Mouse (Mus musculus) adrenal gland, postnatal 10 days (tissue): Measurements from ENCODE around the gene Gja8. TPM values are rescaled to one million over a fixed set of nuclear protein-coding genes. Genes with fewer than 3 reads are reported as not detected.
A peak's percentile ranks its signal among the peaks of the same experiment; 100 is the strongest.

ENCODE experiments used
- DNase-seq: peaks from one replicate; pipeline ENCODE4 v3.0.0; 2021; ENCODE audit warnings: mixed read lengths
- long read RNA-seq, 2 experiments: library from polyadenylated mRNA; stranded (forward); transcript quantifications; one replicate each; pipeline ENCODE4 v2.0.0; 2021
- total RNA-seq, 2 experiments: library from RNA; stranded (reverse); gene quantifications; 2 replicates each; pipeline ENCODE4 v1.2.3; 2021

Gene Gja8
- not detected for total RNA-seq
- long read RNA-seq, experiment 1: 0 reads
- long read RNA-seq, experiment 2: 0 reads

DNA sequence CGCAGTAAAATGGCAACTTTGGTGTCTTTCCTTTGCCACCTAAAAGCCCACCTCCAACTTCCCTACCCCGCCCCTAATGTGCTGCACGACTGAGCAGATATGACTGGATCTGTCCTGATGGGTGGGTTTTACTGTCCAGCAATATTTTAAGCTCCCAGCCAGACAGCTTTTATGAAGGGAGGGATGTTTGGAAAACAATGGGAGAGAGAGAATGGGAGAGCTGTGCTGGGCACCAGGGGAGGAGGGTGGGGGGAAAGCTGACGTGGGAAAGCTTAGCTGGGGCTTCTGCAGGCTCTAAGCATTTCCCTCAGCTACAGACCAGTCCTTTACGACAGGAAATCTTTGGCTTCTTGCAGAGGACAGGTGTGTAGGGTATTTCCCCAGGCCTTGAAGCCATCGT is at the start of gene Gja8:
TSS of gene Gja8 (minus strand) at position 101 of the 400 bp plus-strand sequence.
- no peak for DNase-seq

DNA sequence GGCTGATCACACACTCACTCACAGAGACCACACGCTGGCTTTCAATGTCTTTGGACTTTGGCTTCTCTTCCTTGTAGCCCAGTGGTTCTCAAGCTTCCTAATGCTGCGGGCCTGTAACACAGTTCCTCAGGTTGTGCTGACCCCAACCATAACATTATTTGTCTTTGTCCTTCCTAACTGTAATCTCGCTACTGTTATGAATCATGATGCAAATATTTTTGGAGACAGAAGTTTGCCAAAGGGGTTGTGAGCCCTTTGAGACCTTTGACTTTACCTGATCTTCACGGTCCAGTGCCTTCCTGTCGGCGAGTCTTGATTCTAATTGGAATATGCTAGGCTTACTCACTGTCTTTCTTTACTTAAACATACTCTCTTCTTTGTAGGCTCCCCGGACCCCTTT is 48.6 kb upstream of the Gja8 start:
- DNase-seq: no peak

DNA sequence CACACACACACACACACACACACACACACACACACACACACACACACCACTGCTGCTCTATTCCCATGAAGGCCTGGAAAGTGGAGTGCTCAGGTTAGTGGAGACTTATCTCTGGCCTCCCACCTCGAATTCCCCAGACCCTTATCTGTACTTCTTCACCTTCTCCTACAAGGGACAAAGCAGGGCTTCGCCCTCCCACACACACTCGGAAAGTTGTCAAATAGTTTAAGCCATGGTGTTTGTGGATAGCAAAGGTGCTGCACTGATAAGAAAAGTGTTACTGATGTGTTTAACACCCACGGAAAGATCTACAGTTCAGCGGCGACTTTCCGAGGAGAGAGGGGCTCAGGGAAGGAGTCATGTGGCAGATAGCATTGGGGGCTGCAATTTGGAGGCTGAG is 45.2 kb upstream of the Gja8 start:
- no peak for DNase-seq

DNA sequence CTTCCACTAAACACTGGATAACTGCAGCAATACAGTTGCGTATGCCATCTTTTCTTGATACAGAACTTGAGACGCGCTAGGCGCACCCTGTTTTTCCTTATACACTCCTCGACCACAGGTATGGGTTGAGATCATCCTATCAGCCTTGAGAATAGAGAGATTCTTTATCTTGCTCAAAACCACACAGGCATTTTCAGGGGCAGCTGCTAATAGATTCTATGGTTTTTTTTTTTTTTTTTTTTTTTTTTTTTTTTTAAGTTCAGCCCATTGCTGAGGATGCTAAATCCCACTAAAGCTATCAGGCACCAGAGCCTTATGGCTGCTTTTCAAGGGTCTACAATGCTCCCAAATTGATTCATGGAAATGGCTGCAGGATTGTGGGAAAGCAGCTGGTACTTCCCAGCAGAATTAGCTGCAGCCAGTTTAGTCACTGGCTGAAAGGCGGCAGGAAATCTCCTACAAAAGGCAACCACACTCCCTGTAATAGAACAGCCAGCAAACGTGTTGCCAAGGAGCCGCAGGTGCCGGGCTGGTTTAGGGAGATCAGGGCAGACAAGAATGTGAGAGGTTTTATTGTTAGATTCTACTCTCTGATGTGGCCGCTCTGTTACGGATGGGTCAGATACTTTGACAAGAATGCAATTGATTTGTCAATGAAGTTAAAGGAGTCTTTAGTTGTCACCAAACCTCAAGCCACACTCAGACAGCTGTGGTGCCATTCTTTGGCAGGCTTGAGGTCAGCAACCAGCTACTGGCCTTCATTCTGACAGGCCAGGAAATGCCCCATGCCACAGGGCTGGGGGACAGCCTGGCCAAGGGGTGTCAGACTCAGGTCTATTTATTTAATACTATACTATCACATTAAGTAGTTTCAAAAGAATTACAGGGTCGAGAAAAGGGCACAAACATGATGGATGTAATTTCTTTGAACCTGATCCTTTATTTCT is 37.5 kb upstream of the Gja8 start:
- DNase-seq: no peak

DNA sequence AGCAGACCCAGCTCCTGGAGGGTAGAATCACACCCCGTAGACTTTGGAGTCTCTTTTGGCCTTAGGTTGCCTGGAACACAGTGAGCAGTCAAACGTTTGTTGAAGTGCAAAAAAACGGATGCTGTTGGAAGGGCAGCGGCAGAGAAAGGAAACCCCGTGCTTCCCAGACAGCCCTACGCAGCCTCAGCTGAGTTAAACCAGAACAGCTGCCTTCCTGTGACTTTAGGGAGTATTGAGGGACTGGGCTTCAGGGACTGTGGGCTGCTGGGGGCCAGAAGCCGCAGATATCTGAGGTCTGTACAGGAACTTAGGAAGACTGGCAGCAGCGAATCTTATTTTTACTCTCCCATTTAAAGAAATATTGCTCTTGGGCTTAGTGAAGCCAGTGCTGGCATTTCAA is 34.8 kb upstream of the Gja8 start:
- no peak for DNase-seq

DNA sequence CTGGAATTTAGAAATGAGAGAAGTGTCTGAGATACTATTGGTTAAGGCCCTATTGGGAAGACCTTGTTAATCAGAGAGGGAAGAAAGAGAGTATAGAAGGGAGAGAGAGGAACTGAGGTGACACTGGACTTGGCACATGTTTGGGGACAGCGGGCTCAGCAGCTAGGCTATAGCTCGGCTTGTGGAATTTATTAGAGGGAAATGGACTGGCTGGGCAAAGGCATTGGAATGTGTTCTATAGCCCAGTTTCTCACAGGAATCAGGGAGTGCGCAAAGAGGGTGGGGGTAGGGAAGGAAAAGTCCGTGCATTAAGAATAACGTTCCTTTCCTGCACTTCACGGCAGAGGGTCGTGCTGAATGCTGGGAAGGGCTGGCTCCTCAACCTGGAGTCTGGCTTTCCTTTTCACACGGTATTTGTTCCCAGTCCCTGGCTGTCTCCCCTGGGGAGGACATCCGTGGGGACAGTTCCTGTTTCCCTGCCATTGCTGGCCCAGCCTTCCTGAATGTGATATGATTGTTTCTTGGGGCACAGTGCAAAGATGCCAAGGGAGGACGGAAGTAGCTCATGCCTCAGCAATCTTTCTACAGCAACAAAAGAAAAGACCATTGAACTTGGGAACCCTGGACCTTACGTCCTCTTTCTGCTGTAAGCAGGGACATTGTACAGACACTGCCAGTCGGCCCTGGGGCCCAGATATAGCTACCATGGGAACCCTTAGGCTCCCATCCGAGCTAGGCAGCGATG is 27.8 kb upstream of the Gja8 start:
- DNase-seq: peak; percentile 44

DNA sequence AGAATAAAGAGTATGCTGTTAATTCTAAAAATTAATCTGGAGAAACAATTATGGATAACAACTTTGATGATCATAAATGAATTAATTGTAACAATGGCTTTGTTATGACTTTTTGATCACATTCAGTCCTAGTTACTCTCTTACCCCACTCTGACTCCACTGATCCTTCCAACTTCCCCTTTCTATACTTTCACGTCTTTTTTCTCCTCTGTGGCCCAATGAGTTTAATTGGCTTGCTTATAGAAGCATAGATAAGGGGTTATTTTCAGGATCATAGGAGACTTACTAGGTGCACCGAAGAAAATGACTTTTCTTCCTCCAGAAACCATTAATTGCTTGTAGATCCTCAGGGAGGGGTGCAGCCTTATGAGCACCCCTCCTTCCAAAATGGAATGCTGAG is 16.9 kb upstream of the Gja8 start:
- DNase-seq: no peak

DNA sequence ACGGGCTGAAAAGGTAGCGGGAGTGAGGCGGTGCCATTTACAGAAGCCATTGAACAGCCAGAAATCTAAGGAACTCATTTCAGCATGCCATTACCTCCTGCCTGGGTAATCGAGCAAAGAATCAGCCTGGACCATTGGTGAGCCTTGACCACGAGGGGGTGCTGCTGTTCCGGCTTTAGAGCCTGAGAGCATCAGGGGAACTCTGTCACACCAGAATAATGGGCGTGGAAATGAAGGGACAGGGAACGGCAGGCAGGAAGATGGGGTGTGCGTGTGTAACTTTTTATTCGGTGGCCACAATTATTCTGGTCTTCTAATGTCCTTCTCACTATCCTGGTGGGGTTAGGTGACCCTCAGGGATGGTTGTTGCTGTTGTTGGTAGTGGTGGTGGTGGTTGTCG is 12.9 kb upstream of the Gja8 start:
- peak; percentile 92 for DNase-seq

DNA sequence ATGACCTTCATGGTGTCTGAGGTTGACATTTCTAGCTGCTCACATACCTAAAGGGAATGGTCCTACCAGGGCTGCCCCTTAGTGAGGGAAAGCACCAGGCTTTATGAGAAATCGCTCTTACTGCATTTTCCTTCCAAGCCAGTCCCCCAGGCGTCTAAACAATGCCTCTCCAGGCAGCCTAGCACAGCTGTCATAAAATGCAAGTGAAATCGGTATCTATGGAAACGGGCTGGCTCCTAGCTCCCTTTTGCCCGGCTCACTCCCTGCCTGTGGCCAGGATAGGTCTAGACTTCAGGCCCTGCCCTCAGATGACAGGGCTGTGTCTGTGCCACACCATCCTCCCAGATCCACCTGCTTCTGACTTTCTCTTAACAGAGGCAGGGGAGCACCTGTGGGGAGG is 11.8 kb upstream of the Gja8 start:
- no peak for DNase-seq

DNA sequence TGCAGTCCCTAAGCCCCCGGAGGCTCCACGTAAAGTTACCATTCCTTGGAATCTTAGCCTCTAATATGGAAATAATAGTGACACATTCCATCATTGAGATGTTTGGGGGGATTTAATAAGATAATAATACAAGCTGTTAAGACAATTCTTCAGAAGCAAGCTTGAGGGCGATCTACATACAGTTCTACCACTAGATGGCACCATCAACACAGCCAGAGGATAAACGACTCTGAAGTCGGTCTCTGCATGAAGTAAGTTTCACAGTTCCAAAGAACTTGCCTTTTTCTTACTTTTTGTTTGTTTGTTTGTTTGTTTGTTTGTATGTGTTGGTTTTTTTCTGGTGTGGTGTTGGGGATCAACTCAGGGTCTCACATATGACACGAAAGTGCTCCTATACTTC is 10.4 kb upstream of the Gja8 start:
- DNase-seq: peak; percentile 20

DNA sequence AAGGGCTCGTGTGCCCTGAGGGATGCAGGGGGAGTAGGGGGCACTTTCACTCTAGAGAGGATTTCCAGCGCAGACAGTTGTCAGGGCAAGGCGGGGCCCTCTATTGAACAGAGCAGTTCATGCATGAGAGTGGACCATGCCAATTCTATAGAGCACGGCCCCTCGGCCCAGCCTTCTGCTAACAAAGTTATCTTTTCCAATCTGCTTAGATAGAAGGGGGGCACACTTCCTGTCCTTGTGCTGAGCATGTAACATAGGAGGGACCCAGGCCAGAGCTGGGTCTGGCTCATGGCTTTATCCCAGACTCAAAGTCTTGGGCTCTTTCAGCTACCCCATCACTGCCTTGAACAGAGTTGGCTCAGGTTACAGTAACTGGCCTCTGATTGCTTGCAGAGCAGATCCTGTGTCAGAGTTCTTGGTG is 5.5 kb upstream of the Gja8 start:
- DNase-seq: peak; percentile 12

DNA sequence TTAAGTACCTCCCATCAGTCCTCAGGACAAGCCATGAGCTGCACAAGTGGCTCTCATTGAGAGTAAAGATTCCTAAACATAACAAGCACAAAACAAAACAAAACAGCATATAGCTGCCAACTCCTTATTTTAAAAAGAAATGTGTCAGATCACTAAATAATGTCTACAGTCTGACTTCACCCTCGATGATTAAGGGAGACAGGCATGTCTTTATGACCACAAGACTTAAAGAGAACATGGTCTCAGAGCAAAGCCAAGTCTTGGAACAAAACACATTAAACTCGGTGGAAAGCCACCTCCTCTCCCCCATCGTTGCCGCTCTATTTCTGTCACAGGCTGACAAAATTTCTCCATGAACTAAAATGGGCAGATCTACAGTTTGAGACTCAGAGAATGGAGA is 1.2 kb downstream of the Gja8 start:
- no peak for DNase-seq

DNA sequence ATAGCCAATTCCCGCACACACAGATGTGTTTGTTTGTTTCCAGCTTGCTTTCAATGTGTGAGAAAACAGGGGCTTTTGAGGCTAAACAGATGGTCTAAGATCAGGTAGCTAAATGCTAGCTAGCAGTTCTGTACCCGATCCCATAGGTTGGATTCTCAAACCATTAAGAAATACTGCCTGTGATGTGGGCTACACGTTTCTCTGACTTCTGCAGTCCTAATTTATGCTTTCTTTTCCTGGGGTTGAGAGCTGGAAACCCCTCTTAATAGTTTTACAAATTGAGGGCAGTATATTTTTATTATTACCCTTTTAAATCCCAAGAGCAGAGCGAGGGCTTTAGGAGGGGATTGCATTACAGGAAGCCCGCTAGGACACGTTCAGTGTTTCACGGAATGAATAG is 4.8 kb downstream of the Gja8 start:
- no peak for DNase-seq

DNA sequence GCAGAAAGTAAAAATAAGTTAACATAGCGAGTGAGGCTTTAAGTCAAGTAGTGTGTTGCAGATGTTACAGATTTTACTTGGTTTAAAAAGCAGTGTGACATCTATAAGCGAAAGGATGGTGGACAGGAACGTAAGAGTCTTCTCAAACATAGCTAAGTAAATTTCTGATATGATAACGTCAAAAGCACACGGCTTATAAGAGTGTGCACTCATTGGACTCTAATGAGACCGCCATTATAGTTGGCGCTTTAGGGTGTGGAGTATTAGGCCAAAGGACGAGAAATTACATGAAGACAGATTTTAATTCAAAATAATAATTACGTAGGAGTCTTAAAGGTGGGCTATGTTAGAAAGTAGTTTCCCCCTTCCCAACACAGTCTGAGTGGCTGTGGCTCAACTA is 20.2 kb downstream of the Gja8 start:
- no peak for DNase-seq

DNA sequence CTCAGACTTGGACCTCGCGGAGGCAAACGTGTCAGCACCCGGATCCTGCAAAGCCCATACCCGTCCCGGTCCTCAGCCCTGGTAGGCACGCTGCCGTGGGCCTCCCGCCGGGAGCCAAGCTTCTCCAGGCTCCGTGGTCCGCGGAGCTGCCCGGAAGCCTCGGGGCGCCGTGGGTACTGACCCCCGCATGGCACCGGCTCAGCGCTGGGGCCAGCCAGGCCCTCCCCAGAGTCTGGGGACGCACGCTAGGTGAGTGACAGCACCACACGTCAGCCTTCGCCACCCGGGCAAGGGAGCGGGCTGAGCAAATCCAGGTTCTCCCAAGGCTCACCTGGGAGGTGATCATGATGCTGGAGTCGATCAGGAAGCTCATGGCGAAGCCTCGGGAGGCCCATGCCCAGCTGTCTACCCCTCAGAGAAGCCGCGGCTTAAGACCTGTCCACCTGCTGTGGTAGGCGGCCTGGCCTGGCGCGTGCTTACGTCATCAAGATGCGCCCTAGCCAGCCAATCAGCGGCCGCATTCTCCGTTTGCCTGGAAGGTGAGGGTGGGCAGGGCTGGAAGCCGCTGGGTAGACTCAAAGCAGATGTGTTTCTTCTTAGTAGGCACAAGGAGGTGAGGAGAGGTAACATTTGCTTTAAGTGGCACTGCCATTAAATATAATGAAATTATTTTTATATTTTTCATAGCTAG is 20.8 kb downstream of the Gja8 start, which contains the start of gene Gpr89:
TSS of gene Gpr89 (minus strand) at position 496 of the 691 bp plus-strand sequence.
- DNase-seq: peak; percentile 99

DNA sequence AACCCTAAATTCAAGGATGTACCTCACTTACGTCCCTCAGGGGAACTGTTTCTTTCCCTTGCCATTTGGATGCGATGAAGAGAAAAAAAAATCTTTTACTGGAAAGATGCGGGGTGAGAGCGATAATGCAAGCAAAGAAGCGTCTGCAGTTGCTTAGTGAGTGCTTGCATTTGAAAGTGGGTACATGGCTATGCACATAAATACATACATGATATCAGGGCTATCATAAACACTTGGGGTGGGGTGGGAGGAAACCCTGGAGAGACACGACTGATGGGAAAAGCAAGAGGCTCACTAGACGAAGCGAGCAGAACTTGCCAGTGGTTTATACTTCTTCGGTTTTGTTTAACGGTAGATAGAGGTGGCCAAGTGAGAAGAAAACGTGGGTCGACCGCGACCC is 21.4 kb downstream of the Gja8 start, which contains the start of gene Gja5:
TSS of gene Gja5 (plus strand) at position 301 of the 400 bp plus-strand sequence.
- no peak for DNase-seq

DNA sequence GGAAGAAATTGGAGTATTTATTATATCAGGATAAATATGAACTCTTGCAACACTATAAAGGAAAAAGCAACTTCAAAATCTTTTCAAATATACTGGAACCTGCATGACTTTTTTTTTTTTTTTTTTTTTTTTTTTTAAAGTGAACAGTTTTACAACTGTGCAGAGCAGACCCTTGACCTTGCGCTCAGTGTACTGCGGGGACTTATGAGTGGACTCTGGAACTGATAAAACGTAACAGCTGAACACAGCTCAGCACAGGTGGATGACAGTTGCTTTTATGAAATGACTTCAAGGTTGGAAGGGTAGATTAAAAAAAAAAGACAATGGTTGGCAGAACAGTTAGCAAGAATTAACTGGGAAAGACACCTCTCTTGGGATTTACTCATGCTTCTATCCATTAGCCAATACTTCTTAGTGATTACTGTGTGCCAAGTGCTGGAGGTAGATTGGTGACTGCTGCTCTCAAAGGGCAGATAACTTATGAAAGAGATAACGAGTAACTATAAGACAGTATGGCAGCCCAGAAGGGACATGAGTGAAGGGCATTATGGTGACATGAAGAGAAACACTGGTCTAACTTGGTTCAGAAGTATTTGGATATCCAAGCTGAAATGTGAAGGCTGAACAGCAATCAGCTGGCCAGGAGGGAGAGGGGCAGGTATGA is 23.4 kb downstream of the Gja8 start:
- no peak for DNase-seq

DNA sequence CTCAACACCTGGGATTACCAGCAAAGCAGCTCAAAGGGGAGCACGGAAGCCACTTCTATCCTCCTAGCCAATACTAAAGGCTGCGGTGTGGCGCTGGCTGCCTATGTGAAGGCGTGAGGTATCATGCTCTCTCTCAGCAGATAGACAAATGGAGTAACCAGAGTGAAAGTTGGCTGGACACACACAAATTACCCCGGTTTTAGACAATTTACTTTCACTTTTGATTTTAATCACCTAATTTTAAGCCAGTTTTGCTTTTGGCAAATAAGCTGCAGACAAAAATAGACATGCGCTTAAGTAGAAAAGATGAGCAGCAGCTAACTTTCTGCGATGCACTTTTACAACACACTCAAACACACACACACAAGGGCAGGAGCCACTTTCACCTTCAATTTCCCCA is 42.1 kb downstream of the Gja8 start:
- DNase-seq: no peak

DNA sequence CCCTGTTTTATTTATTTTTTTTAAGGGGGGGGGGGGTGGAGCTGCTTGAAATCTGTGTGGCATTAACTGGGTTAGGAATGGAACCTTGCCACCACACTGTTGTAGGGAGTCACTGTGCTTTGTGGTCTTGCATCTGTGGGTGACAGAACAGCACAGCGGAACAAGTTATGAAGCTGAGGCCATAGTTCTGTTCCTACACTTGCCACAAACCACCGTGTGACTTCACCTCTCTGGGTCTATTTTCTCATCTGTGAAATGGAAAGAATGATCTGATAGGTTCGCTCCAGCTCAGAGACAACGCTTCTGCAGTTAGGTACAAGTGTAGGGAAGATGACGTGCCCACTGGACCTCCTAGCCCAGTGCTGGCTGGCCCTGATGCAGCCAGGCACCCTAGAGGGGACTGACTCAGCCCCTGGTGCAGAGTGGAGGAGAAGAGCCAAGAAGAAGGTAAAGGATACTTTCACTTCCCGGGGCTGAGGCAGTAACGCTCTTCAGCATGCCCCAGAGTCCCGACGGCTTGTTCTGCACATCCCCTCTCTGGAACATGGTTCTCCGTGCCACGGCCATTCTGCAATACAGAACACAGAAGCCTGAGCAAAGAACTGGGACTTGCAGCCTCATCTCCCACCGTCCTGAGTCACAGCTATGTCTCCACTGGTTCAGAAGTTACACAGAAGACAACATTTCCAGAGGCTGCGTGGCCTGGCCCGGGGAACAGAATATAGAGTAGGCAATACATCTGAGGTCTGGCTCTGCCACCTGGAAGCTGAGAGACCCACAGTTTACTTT is 43.6 kb downstream of the Gja8 start:
- DNase-seq: no peak

DNA sequence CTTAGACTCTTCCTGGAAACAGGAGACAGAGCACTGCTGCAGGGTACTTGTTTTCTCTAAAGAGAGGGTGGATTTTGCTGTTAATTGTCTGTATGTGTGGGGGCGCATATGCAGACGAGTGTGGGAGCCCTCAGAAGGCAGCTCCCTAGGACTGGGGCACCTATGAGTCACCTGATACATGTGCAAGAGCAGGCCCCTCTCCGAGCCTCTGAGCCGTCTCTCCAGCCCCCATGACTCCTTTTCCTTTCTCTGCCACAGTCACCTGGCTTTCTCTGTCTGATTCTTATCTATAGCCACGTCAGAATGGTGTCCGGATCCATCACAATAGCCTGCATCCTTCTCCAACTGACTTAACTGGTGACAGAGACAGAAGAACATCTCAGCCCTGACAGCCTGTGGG is 44.3 kb downstream of the Gja8 start:
- DNase-seq: no peak

DNA sequence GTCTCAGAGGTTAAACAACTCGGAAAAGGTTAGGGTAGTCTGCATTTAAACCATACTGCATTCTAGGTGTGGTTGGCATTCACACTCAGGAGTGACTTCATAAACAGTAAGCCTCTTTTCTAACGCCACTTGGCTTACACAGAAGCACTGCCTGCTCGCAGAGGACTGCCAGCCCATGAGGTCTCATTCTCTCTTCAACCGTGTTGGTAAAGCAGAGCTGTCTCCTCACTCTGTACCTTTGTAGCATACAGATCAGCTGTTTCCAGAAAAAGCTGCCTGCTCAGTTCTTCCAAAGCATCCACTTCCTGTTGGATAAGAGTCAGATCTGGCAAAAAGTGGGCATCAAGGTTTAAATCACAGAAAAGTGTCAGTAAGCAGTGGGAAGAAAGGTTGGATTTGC is 45.4 kb downstream of the Gja8 start:
- no peak for DNase-seq
